Mouse (Mus musculus) hindbrain, postnatal 0 days (tissue): Measurements from ENCODE around the gene Tmem30c. TPM values are rescaled to one million over a fixed set of nuclear protein-coding genes. Genes with fewer than 3 reads are reported as not detected.

Experiments used
- ATAC-seq: fragments of 200-750 bp; cut with Nextera tagmentation; 2 replicates; pipeline ENCODE4 v1.8.0; 2017; ENCODE audit warnings: mild to moderate bottlenecking, moderate TSS enrichment, moderate library complexity
- DNase-seq: peaks from one replicate; pipeline ENCODE4 v3.0.0-alpha.2; 2015; ENCODE audit warnings: low spot score
- H3K27ac ChIP-seq: fragments of 300-500 bp; sonication (generic); 2 replicates; pipeline ENCODE4 v1.5.1; 2014; ENCODE audit warnings: mild to moderate bottlenecking
- H3K27me3 ChIP-seq: fragments of 300-500 bp; sonication (generic); 2 replicates; pipeline ENCODE4 v1.6.1; 2014; ENCODE audit warnings: low read length, mixed read lengths; ENCODE audit not compliant: insufficient read depth
- H3K36me3 ChIP-seq: fragments of 300-500 bp; sonication (generic); 2 replicates; pipeline ENCODE4 v1.6.1; 2014; ENCODE audit warnings: low read length, mixed read lengths; ENCODE audit not compliant: insufficient read depth
- H3K4me1 ChIP-seq: fragments of 300-500 bp; sonication (generic); 2 replicates; pipeline ENCODE4 v1.6.1; 2014; ENCODE audit warnings: antibody characterized with exemption, low read length, mixed read lengths; ENCODE audit not compliant: insufficient read depth
- H3K4me2 ChIP-seq: fragments of 300-500 bp; sonication (generic); 2 replicates; pipeline ENCODE4 v1.6.1; 2014; ENCODE audit warnings: low read depth, mild to moderate bottlenecking, low read length, moderate library complexity, mixed read lengths
- H3K4me3 ChIP-seq: fragments of 300-500 bp; sonication (generic); 2 replicates; pipeline ENCODE4 v1.5.1; 2014; ENCODE audit warnings: low read length
- H3K9ac ChIP-seq: fragments of 300-500 bp; sonication (generic); replicated peaks from 2 replicates; pipeline ENCODE4 v1.6.1; 2014; ENCODE audit warnings: mild to moderate bottlenecking, low read length, moderate library complexity, mixed read lengths
- H3K9me3 ChIP-seq: fragments of 300-500 bp; sonication (generic); 2 replicates; pipeline ENCODE4 v1.6.1; 2016; ENCODE audit warnings: low read length, mixed read lengths
- CTCF ChIP-seq: IDR thresholded peaks from 2 replicates; pipeline ENCODE4 v1.5.1; 2016; ENCODE audit warnings: antibody characterized with exemption, control low read depth, low read depth
- WGBS: fragments of 180-500 bp; shearing (Covaris S2); extraction: QIAGEN DNeasy Blood & Tissue Kit; methylation state at CpG from one replicate; pipeline ENCODE4 v1.1.7; 2014; 5-methylcytosine and 5-hydroxymethylcytosine counted together
- polyA plus RNA-seq: library from polyadenylated mRNA; unstranded; fragments of >200 nt; fragmentation: Nextera tagmentation; extraction: Ambion mirVana; gene quantifications from 2 replicates; pipeline ENCODE4 v1.2.1, GENCODE M21; 2015
- total RNA-seq: library from RNA; depleted of rRNA; stranded (reverse); fragments of >200 nt; gene quantifications from 2 replicates; pipeline ENCODE4 v1.2.3, GENCODE M21; 2014

Tmem30c gene
- total and polyA plus RNA-seq, 2 experiments from 2014 or later, result 0.14 to 0.73 TPM

DNA sequence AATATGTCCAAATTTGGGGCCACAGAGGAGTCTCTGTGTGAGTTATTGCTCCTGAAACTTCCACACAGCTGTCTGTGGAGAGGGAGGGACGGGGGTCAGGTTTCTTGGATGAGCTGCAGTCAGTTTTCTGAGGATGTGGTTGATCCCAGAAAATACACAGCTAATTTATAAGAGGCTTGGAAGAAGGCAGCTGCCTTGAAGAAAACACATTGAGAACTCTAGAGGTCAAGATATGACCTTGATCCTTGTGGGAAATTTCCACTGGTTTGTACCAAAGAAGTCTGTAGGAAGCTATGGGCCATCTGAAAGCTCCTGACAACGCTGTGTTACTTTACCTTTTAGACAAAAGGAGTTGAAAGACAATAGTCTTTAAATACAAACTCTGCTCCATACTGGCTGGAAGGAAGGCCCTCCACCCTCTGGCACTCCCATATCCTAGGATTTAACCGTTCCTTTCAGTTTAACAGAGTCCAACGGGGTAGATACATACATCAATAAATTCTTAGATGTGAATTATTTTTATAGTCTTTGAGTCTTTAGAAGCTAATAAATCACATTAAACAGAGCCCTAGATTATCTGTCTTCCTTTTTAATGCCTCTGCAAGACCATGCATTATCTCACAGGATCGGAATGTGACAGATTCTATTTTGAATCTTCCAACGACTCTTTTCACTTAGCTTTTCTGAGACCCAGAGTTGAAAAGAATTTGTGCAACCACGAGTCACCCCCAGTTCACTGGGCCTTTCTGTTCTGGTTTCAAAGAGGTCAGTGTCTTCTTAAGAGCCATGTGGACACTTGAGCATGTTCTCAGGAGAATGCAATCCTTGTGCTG is 40.9 kb downstream of the Tmem30c start:
- no peak overlapping the region for H3K9ac ChIP-seq
- 47% methylated on average over 7 of the region's 7 CpGs for WGBS
- no peak overlapping the region for H3K4me3 ChIP-seq
- H3K4me1 ChIP-seq, result no peaks in the 10 kb centered on the region
- H3K36me3 ChIP-seq, result no peaks in the 10 kb centered on the region
- no peak overlapping the region for H3K4me2 ChIP-seq
- TF ChIP-seq CTCF, result no peak
- DNase-seq (no peak), ATAC-seq (no peak)
- H3K27me3 ChIP-seq, result no peaks in the 10 kb centered on the region
- no peak overlapping the region for H3K27ac ChIP-seq
- no peaks in the 10 kb centered on the region for H3K9me3 ChIP-seq

DNA sequence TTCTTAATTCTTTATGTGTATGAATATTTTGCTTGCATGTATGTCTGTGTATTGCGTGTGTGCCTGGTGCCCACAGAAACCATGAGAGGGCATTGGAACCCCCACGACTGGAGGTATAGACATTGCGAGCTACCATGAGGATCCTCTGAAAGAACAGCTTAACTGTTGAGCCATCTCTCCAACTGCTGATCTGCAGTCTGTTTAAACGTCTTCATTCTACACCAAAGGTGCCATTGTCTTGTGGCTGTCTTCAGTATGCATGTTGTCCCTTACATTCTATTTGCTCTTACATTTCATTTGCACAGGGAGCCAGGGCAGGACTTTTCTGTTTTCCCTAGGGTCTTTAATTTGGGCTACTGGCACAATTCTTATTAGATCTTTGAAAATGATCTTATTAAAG is 41.7 kb downstream of the Tmem30c start:
- no peak for TF ChIP-seq CTCF
- Histone ChIP-seq H3K27me3 (no peaks in the 10 kb centered on the region), H3K4me3 (no peak overlapping the region), H3K9me3 (no peaks in the 10 kb centered on the region), H3K4me1 (no peaks in the 10 kb centered on the region), H3K36me3 (no peaks in the 10 kb centered on the region), H3K9ac (no peak overlapping the region), H3K27ac (no peak overlapping the region), H3K4me2 (no peak overlapping the region)
- ATAC-seq, result no peak
- WGBS, result 91% methylated on average over 4 of the region's 4 CpGs
- DNase-seq, result no peak

DNA sequence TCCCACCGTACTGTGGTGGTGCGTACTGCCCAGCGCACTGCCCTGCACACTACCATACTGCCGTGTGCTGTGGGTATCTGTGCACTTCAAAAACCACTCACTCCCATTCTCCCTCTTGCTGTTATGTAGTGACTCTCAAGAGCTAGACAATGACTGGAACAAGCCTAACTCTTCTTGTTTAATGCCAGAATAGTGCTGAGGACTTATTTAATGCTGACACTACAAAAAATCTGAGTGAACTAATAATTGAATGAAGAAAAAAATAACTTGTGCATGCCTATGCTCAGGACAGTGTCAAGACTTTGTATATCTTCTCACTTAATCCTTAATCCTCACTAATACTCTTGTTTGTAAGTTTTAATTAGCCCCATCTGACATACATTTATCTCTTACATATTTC is 45.2 kb downstream of the Tmem30c start:
- WGBS, result 95% methylated on average over 4 of the region's 4 CpGs
- no peaks in the 10 kb centered on the region for H3K9me3 ChIP-seq
- no peaks in the 10 kb centered on the region for H3K4me1 ChIP-seq
- no peak overlapping the region for H3K27ac ChIP-seq
- no peak for DNase-seq
- no peak overlapping the region for H3K4me2 ChIP-seq
- no peak overlapping the region for H3K9ac ChIP-seq
- no peaks in the 10 kb centered on the region for H3K27me3 ChIP-seq
- no peaks in the 10 kb centered on the region for H3K36me3 ChIP-seq
- no peak for TF ChIP-seq CTCF
- ATAC-seq, result no peak
- H3K4me3 ChIP-seq, result no peak overlapping the region

DNA sequence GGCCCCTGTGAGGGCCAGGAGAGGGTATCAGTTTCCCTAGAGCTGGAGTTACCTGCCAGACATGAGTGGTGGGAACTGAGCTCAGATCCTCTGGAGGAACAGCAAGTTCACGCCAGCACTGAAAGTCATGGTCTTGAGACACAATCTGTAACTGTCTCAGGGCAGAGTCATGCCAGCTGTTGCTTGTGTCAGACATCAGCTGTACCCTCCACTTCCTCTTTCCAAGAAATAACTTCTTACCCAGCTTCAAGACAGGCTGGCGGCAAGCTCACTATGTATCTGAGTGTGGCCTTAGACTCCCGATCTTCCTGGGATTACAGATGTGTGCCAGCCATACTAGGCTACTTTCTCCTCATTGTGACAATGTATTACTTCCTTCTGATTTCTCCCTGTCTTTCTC is 46.1 kb downstream of the Tmem30c start:
- no peaks in the 10 kb centered on the region for H3K27me3 ChIP-seq
- no peak overlapping the region for H3K27ac ChIP-seq
- TF ChIP-seq CTCF, result no peak
- no peak overlapping the region for H3K4me2 ChIP-seq
- H3K4me3 ChIP-seq, result no peak overlapping the region
- WGBS, result 88% methylated on average over 3 of the region's 3 CpGs
- H3K9me3 ChIP-seq, result no peaks in the 10 kb centered on the region
- no peaks in the 10 kb centered on the region for H3K36me3 ChIP-seq
- no peaks in the 10 kb centered on the region for H3K4me1 ChIP-seq
- ATAC-seq (no peak), DNase-seq (no peak)
- no peak overlapping the region for H3K9ac ChIP-seq

DNA sequence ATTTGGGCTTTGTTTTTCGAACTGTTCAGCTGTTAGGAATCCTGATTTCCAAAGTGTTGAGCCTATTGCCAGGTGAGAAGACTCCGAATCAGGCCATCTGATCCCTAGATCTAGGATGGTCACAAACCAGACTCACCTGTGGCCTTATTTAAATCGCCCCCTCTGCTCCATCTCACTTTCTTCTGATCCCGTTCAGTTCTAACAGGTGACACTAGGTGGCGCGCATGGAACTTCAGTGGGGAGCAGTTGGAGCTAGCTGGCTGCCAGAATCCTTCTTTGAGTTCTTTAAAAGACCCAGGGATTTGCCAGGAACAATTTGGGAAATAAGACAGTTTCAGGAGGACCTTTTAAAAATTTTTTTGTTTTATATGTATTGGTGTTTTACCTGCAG is 48.8 kb downstream of the Tmem30c start:
- TF ChIP-seq CTCF, result peak; percentile 93
- peak; percentile 90 for DNase-seq
- Histone ChIP-seq H3K36me3 (no peaks in the 10 kb centered on the region), H3K4me2 (no peak overlapping the region), H3K4me1 (no peaks in the 10 kb centered on the region), H3K27ac (no peak overlapping the region), H3K27me3 (no peaks in the 10 kb centered on the region), H3K4me3 (no peak overlapping the region), H3K9ac (no peak overlapping the region), H3K9me3 (no peaks in the 10 kb centered on the region)
- 10% methylated on average over 6 of the region's 6 CpGs for WGBS
- peak; percentile 83 for ATAC-seq

DNA sequence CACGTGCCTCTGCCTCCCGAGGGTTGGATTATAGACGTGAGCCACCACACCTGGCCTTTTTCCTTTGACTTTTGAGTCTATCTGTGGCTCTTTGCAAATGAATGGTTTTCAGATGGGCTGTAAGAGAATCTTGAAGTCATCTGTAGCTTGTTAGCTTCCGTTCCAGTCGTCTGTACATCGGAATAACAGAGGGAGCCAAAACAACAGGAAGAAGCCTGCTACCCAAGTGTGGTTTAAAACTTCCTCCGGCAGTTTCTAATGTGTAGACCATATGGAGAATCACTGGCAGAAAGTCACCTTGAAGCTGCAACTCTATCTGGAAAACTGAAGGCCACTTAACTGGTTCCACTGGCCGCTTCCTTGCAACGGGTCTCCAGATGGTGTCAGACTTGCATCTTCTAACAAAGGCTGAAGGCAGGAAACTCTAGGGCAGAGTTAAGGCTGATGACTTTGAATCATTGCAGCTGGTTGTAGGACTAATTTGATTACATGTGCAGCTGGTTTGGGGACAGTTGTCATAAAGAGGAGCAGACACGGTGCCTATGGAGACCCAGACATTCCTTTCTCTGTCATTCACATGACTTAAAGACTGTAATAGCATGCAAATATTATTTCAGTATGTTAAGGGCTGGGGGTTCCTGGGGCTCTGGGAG is 49.3 kb downstream of the Tmem30c start:
- H3K27me3 ChIP-seq, result no peaks in the 10 kb centered on the region
- no peak overlapping the region for H3K4me3 ChIP-seq
- H3K9me3 ChIP-seq, result no peaks in the 10 kb centered on the region
- H3K9ac ChIP-seq, result no peak overlapping the region
- ATAC-seq (peak; percentile 15), DNase-seq (peak; percentile 9)
- WGBS, result 57% methylated on average over 10 of the region's 10 CpGs
- TF ChIP-seq CTCF, result no peak
- no peak overlapping the region for H3K27ac ChIP-seq
- no peaks in the 10 kb centered on the region for H3K4me1 ChIP-seq
- H3K36me3 ChIP-seq, result no peaks in the 10 kb centered on the region
- H3K4me2 ChIP-seq, result no peak overlapping the region

DNA sequence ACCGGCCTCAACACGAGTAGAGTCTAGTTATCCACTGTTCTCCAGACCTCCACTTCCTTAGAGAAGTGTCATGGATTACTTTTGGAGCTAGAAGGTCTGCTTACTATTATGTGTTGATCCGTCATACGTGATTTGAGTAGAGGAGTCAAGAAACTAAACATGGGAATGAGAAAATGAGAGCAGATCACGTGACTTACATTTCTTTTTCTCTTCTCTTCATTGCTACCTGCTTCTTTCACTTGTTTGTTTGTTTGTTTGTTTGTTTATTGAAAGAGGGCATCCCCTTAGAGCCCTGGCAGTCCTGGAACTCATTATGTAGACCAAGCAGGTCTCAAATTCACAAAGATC is 49.8 kb downstream of the Tmem30c start:
- WGBS, result 86% methylated on average over 5 of the region's 5 CpGs
- Histone ChIP-seq H3K9me3 (no peaks in the 10 kb centered on the region), H3K4me3 (no peak overlapping the region), H3K9ac (no peak overlapping the region), H3K4me1 (no peaks in the 10 kb centered on the region), H3K36me3 (no peaks in the 10 kb centered on the region), H3K27ac (no peak overlapping the region), H3K4me2 (no peak overlapping the region), H3K27me3 (no peaks in the 10 kb centered on the region)
- TF ChIP-seq CTCF, result no peak
- no peak for DNase-seq
- ATAC-seq, result no peak
